Comparison of ENCODE assay signal across 10 mouse cellular contexts in the genomic region with DNA sequence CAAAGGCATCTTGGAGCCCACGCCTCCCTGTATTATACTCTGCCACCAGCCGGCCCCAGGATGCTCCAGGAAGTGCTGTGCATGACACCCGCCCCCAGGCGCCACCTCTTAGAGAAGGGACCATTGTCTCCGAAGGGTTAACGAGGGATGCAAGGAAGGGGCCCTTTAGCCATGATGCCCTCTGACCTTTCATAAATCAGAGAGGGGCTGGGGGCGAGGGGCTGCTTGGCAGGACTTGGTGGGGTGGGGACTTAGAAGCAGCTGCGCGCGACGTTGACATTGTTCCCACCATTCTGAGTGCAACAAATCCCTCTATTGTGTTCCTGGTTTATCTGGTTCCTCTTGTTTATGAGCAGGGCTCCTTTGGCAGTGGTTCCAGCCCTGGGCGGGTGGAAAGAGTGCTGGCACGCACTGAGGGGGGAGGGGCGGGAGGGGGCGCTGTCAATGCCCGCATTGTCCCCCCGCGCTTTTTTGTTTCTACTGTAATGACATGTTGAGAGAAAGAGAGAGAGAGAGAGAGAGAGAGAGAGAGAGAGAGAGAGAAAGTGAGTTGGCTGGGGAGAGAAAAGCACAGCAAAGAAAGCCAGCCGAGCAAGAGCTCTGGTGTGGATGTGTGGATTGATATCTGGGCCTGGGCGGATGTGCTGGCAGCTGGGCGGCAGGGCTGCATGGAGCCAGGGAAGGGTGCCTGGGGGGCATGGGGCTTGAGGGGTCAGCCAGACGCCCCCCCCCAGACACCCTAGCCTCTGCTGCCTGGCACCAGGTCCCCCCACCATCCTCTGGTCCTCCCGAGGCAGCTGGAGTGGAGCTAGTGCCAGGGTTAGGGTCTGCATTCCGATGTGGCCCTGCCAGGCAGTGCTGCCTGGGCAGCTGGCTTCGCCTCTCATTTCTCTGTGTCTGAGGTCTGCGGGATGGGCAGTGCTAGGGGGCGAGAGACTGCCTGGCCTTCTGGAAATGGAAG. TPM values are rescaled to one million over a fixed set of nuclear protein-coding genes. Genes with fewer than 3 reads are reported as not detected.
DNase-seq lines count a peak whose midpoint lies in the region; ATAC-seq and TF ChIP-seq lines count a peak whose summit lies in the region.
"Had no signal": no experiment of that assay in that cellular context is flagged by ENCODE, and none has a peak within 500 bp of the region (broad histone marks: within the 10 kb centered on the region; RNA-seq: fewer than 3 reads in every experiment).

No protein-coding gene starts in this region.

- 6% methylated on average over 27 of the region's 27 CpGs for WGBS in cerebellum, adult 2 months
- WGBS in forebrain, embryonic 16.5 days, result 6% methylated on average over 27 of the region's 27 CpGs
- 36% methylated on average over 27 of the region's 27 CpGs for WGBS in intestine, embryonic 16.5 days

- H3K4me1 ChIP-seq in cerebellum, adult 2 months (ENCODE audit: control insufficient read depth, insufficient read depth, low read length), result no peaks in the 10 kb centered on the region
- peaks cover 22% of the 10 kb centered on the region for H3K4me1 ChIP-seq in forebrain, embryonic 16.5 days (replicated peaks; ENCODE audit: control insufficient read depth, insufficient read depth, low read length)
- H3K4me1 ChIP-seq in intestine, embryonic 16.5 days (ENCODE audit: control insufficient read depth, insufficient read depth, low read length), result no peaks in the 10 kb centered on the region

- H3K27me3 ChIP-seq in cerebellum, adult 2 months (ENCODE audit: control insufficient read depth, insufficient read depth, low read length), result no peaks in the 10 kb centered on the region
- H3K27me3 ChIP-seq in forebrain, embryonic 16.5 days (replicated peaks; ENCODE audit: control insufficient read depth, insufficient read depth, low read length), result no peaks in the 10 kb centered on the region
- H3K27me3 ChIP-seq in intestine, embryonic 16.5 days (replicated peaks; ENCODE audit: control insufficient read depth, insufficient read depth, low read length), result no peaks in the 10 kb centered on the region

- no peak for TF ChIP-seq POLR2A in cerebellum, adult 2 months (IDR thresholded peaks at IDR 0.05; ENCODE audit: borderline replicate concordance, insufficient read depth, low read length)

- ATAC-seq in forebrain, embryonic 16.5 days, result peak; percentile 86
- peak; percentile 68 for ATAC-seq in intestine, embryonic 16.5 days

- no peak overlapping the region for H3K4me3 ChIP-seq in cerebellum, adult 2 months (replicated peaks; ENCODE audit: insufficient read depth, low read depth, low read length)
- H3K4me3 ChIP-seq in forebrain, embryonic 16.5 days (replicated peaks; ENCODE audit: low read length), result 0 out of 2 replicates have a peak overlapping the region, but pooled peaks have one; percentile 11
- no peak overlapping the region for H3K4me3 ChIP-seq in intestine, embryonic 16.5 days (ENCODE audit: low read length)
- H3K4me3 ChIP-seq: erythroblast, embryonic 14.5 days had no signal

- H3K36me3 ChIP-seq in forebrain, embryonic 16.5 days (ENCODE audit: control insufficient read depth, insufficient read depth), result no peaks in the 10 kb centered on the region
- H3K36me3 ChIP-seq in intestine, embryonic 16.5 days (ENCODE audit: control insufficient read depth, insufficient read depth, low read length), result no peaks in the 10 kb centered on the region

- peak overlapping the region; percentile 59 for H3K9ac ChIP-seq in forebrain, embryonic 16.5 days (replicated peaks; ENCODE audit: low read depth, low read length)
- H3K9ac ChIP-seq in intestine, embryonic 16.5 days (ENCODE audit: low read depth, low read length), result no peak overlapping the region; the same call in 1 of the 2 replicates

- no peaks in the 10 kb centered on the region for H3K9me3 ChIP-seq in forebrain, embryonic 16.5 days (ENCODE audit: control insufficient read depth, low read length)
- H3K9me3 ChIP-seq in intestine, embryonic 16.5 days (ENCODE audit: control insufficient read depth, low read length), result no peaks in the 10 kb centered on the region

- no peak for TF ChIP-seq CTCF in cerebellum, adult 2 months (IDR thresholded peaks at IDR 0.05; ENCODE audit: borderline replicate concordance, insufficient read depth, low read depth, low read length)

- DNase-seq in cerebellum, adult 2 months, result peak in 1 of 2 experiments; percentile 26
- DNase-seq in cerebellum, adult 11 months, result no peak
- DNase-seq in NIH3T3 (ENCODE audit: low read depth), result peak; percentile 83
- DNase-seq in lung, postnatal 10 days, result peak; percentile 82
- DNase-seq in right cerebral cortex, postnatal 4 days, result peak; percentile 75
- DNase-seq in adrenal gland, postnatal 36 days, result no peak

- H3K27ac ChIP-seq in cerebellum, adult 2 months (ENCODE audit: insufficient read depth, low read length), result peak overlapping the region; percentile 34; the same call in 1 of the 2 replicates
- H3K27ac ChIP-seq in forebrain, embryonic 16.5 days (ENCODE audit: low read length), result peak overlapping the region; percentile 82
- H3K27ac ChIP-seq in intestine, embryonic 16.5 days (ENCODE audit: low read length), result no peak overlapping the region

- H3K4me2 ChIP-seq in forebrain, embryonic 16.5 days (ENCODE audit: low read length), result peak overlapping the region; percentile 40
- peak overlapping the region; percentile 13; the same call in 1 of the 2 replicates for H3K4me2 ChIP-seq in intestine, embryonic 16.5 days (ENCODE audit: low read depth, low read length)

RNA-seq across cellular contexts. Expression of a gene that starts 28.1 kb away (rescaled TPM):
- polyA plus RNA-seq in cerebellum, adult 2 months (2012; rRNA removed), result 68.1 and 80.8 TPM in 2 replicates
- 2.0 and 2.2 TPM in 2 replicates for polyA plus RNA-seq in forebrain, embryonic 16.5 days (2015; fragmentation: Nextera tagmentation; extraction: Ambion mirVana)
- polyA plus RNA-seq in intestine, embryonic 16.5 days (2015; fragmentation: Nextera tagmentation; extraction: Ambion mirVana), result 5.2 and 5.4 TPM in 2 replicates
- total RNA-seq in adrenal gland, postnatal 36 days (2021), result 1 to 10 TPM; 1.3 to 1.8 TPM
- total RNA-seq: neutrophil, adult 5-6 weeks had no signal
- polyA plus RNA-seq: erythroblast, embryonic 14.5 days had no signal

RNA-seq across cellular contexts. Expression of a gene that starts 35.8 kb away (rescaled TPM):
- polyA plus RNA-seq in cerebellum, adult 2 months (2012; rRNA removed), result 93.1 and 95.8 TPM in 2 replicates
- polyA plus RNA-seq in forebrain, embryonic 16.5 days (2015; fragmentation: Nextera tagmentation; extraction: Ambion mirVana), result 76.3 and 102 TPM in 2 replicates
- polyA plus RNA-seq in intestine, embryonic 16.5 days (2015; fragmentation: Nextera tagmentation; extraction: Ambion mirVana), result 51.2 and 56.2 TPM in 2 replicates
- 10 to 100 TPM; 17.7 to 18.1 TPM for total RNA-seq in adrenal gland, postnatal 36 days (2021)

RNA-seq across cellular contexts. Expression of a gene that starts 36.0 kb away (rescaled TPM):
- 0.33 and 0.67 TPM in 2 replicates for polyA plus RNA-seq in cerebellum, adult 2 months (2012; rRNA removed)
- 0.82 and 0.94 TPM in 2 replicates for polyA plus RNA-seq in forebrain, embryonic 16.5 days (2015; fragmentation: Nextera tagmentation; extraction: Ambion mirVana)
- polyA plus RNA-seq in intestine, embryonic 16.5 days (2015; fragmentation: Nextera tagmentation; extraction: Ambion mirVana), result 0.29 and 0.32 TPM in 2 replicates
- under 1 TPM in 1 of 2 experiments, not detected in 1; 0.13 TPM for total RNA-seq in adrenal gland, postnatal 36 days (2021)
- polyA plus RNA-seq: erythroblast, embryonic 14.5 days had no signal

RNA-seq across cellular contexts. Expression of a gene that starts 52.1 kb away (rescaled TPM):
- polyA plus RNA-seq in cerebellum, adult 2 months (2012; rRNA removed), result 6.7 and 10.8 TPM in 2 replicates
- polyA plus RNA-seq in forebrain, embryonic 16.5 days (2015; fragmentation: Nextera tagmentation; extraction: Ambion mirVana), result 11.7 and 13.1 TPM in 2 replicates
- polyA plus RNA-seq in intestine, embryonic 16.5 days (2015; fragmentation: Nextera tagmentation; extraction: Ambion mirVana), result 4.2 and 5.7 TPM in 2 replicates
- total RNA-seq in adrenal gland, postnatal 36 days (2021), result 1 to 10 TPM; 5.5 to 7.3 TPM
- polyA plus RNA-seq: erythroblast, embryonic 14.5 days had no signal

RNA-seq across cellular contexts. Expression of a gene that starts 52.4 kb away (rescaled TPM):
- 107 and 110 TPM in 2 replicates for polyA plus RNA-seq in cerebellum, adult 2 months (2012; rRNA removed)
- polyA plus RNA-seq in forebrain, embryonic 16.5 days (2015; fragmentation: Nextera tagmentation; extraction: Ambion mirVana), result 253 and 256 TPM in 2 replicates
- polyA plus RNA-seq in intestine, embryonic 16.5 days (2015; fragmentation: Nextera tagmentation; extraction: Ambion mirVana), result 287 and 317 TPM in 2 replicates
- total RNA-seq in adrenal gland, postnatal 36 days (2021), result 100 to 1,000 TPM; 137 to 143 TPM

Comparison
In these comparisons a context has a peak if more than half of its experiments do, and no peak if none do; other contexts are left out.
1. DNase-seq: peak in NIH3T3 (single experiment), lung, postnatal 10 days (single experiment) and right cerebral cortex, postnatal 4 days (single experiment); none in cerebellum, adult 11 months (single experiment) and adrenal gland, postnatal 36 days (0 of 2).
2. RNA of a gene that starts 28.1 kb away (polyA plus RNA-seq): 68.1 to 80.8 TPM in cerebellum, adult 2 months; 5.2 to 5.4 TPM in intestine, embryonic 16.5 days and 2.0 to 2.2 TPM in forebrain, embryonic 16.5 days; every median in the first group is over 10 times any median in the second.